In the genomic region with DNA sequence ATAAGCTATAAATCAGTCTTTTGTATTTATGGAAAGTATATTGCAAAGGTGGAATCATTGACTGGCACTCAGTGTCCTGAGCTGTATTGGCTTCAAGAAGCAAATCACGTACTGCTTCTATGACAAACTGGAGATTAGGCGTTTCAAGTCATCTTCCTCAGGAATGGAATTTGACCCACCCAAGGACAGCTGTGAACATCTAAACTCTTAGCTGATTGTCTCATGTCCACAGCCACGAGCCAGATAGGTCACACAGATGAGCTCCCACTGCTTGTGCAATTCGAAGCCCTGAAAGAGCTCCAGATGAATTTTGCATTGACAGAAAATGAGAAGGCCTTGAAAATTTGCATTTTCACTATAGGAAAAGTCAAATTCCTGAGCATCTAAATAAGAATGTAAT, we compare ENCODE assay signal across 20 mouse cellular contexts. TPM values are rescaled to one million over a fixed set of nuclear protein-coding genes. Genes with fewer than 3 reads are reported as not detected.
DNase-seq lines count a peak whose midpoint lies in the region; ATAC-seq and TF ChIP-seq lines count a peak whose summit lies in the region.
"Had no signal": no experiment of that assay in that cellular context is flagged by ENCODE, and none has a peak within 500 bp of the region (broad histone marks: within the 10 kb centered on the region; RNA-seq: fewer than 3 reads in every experiment).

No protein-coding gene starts in this region.

- peaks cover 73% of the 10 kb centered on the region for H3K36me3 ChIP-seq in heart, embryonic 12.5 days
- no peaks in the 10 kb centered on the region; the same call in 1 of the 2 replicates for H3K36me3 ChIP-seq in lung, postnatal 0 days (ENCODE audit: insufficient read depth, low read length)
- peaks cover 12% of the 10 kb centered on the region for H3K36me3 ChIP-seq in intestine, embryonic 16.5 days (ENCODE audit: control insufficient read depth, insufficient read depth, low read length)

- no peak overlapping the region for H3K4me2 ChIP-seq in heart, embryonic 12.5 days
- no peak overlapping the region for H3K4me2 ChIP-seq in lung, postnatal 0 days (replicated peaks; ENCODE audit: low read depth, low read length)
- H3K4me2 ChIP-seq in intestine, embryonic 16.5 days (ENCODE audit: low read depth, low read length): no peak overlapping the region
- H3K4me2 ChIP-seq: embryonic facial prominence, embryonic 13.5 days; forebrain, embryonic 12.5 days; heart, embryonic 13.5 days; hindbrain, embryonic 12.5 days had no signal

- H3K4me3 ChIP-seq in heart, embryonic 12.5 days: no peak overlapping the region
- no peak overlapping the region for H3K4me3 ChIP-seq in lung, postnatal 0 days (ENCODE audit: low read depth, low read length)
- H3K4me3 ChIP-seq in intestine, embryonic 16.5 days (ENCODE audit: low read length): no peak overlapping the region
- H3K4me3 ChIP-seq: embryonic facial prominence, embryonic 13.5 days; forebrain, embryonic 12.5 days; heart, embryonic 13.5 days; hindbrain, embryonic 12.5 days had no signal

- no peak for ATAC-seq in heart, embryonic 12.5 days (ENCODE audit: insufficient number of reproducible peaks, low FRiP score)
- no peak for ATAC-seq in lung, postnatal 0 days
- ATAC-seq in intestine, embryonic 16.5 days: no peak
- ATAC-seq in granulocyte monocyte progenitor cell, adult 5-6 weeks (replicated peaks; ENCODE audit: poor library complexity, severe bottlenecking): no peak
- ATAC-seq: forebrain, embryonic 16.5 days; hindbrain, embryonic 16.5 days; inflammation-experienced regulatory T-cells, adult 6 months had no signal

- H3K27me3 ChIP-seq in heart, embryonic 12.5 days (replicated peaks): no peaks in the 10 kb centered on the region
- no peaks in the 10 kb centered on the region for H3K27me3 ChIP-seq in lung, postnatal 0 days (replicated peaks; ENCODE audit: insufficient read depth, low read length)
- no peaks in the 10 kb centered on the region for H3K27me3 ChIP-seq in intestine, embryonic 16.5 days (replicated peaks; ENCODE audit: control insufficient read depth, insufficient read depth, low read length)
- H3K27me3 ChIP-seq: embryonic facial prominence, embryonic 13.5 days; forebrain, embryonic 12.5 days; heart, embryonic 13.5 days; hindbrain, embryonic 12.5 days had no signal

- H3K4me1 ChIP-seq in heart, embryonic 12.5 days (replicated peaks): peaks cover 4% of the 10 kb centered on the region
- no peaks in the 10 kb centered on the region for H3K4me1 ChIP-seq in lung, postnatal 0 days (ENCODE audit: insufficient read depth, low read depth, low read length)
- no peaks in the 10 kb centered on the region for H3K4me1 ChIP-seq in intestine, embryonic 16.5 days (ENCODE audit: control insufficient read depth, insufficient read depth, low read length)
- H3K4me1 ChIP-seq: embryonic facial prominence, embryonic 13.5 days; forebrain, embryonic 12.5 days; hindbrain, embryonic 12.5 days had no signal

- no peak overlapping the region for H3K27ac ChIP-seq in heart, embryonic 12.5 days (ENCODE audit: poor library complexity, severe bottlenecking)
- H3K27ac ChIP-seq in lung, postnatal 0 days (ENCODE audit: low read length): no peak overlapping the region
- no peak overlapping the region for H3K27ac ChIP-seq in intestine, embryonic 16.5 days (ENCODE audit: low read length)
- H3K27ac ChIP-seq: embryonic facial prominence, embryonic 13.5 days; forebrain, embryonic 12.5 days; heart, embryonic 13.5 days; hindbrain, embryonic 12.5 days had no signal

- no peak for TF ChIP-seq EP300 in lung, postnatal 0 days (IDR thresholded peaks at IDR 0.05)

- H3K9me3 ChIP-seq in heart, embryonic 12.5 days (replicated peaks): no peaks in the 10 kb centered on the region
- H3K9me3 ChIP-seq in lung, postnatal 0 days (ENCODE audit: low read length): no peaks in the 10 kb centered on the region
- no peaks in the 10 kb centered on the region for H3K9me3 ChIP-seq in intestine, embryonic 16.5 days (ENCODE audit: control insufficient read depth, low read length)
- H3K9me3 ChIP-seq: embryonic facial prominence, embryonic 13.5 days; forebrain, embryonic 12.5 days; hindbrain, embryonic 12.5 days had no signal

- TF ChIP-seq CTCF in lung, postnatal 0 days (IDR thresholded peaks at IDR 0.05): no peak

- peak; percentile 91 for DNase-seq in heart, adult 11 months
- peak; percentile 10 for DNase-seq in lung, postnatal 36 days
- DNase-seq in lung, postnatal 0 days (ENCODE audit: low spot score): no peak
- DNase-seq in gastrocnemius, postnatal 25 days: peak; percentile 25
- DNase-seq: adrenal gland, postnatal 14 days; cerebellum, adult 11-12 months; cerebellum, adult 9-11 months; cerebellum, postnatal 36 days; heart, postnatal 4 days; kidney, adult 18-20 months had no signal

- H3K9ac ChIP-seq in heart, embryonic 12.5 days: no peak overlapping the region
- no peak overlapping the region for H3K9ac ChIP-seq in lung, postnatal 0 days (replicated peaks; ENCODE audit: low read depth)
- no peak overlapping the region for H3K9ac ChIP-seq in intestine, embryonic 16.5 days (ENCODE audit: low read depth, low read length)
- H3K9ac ChIP-seq: embryonic facial prominence, embryonic 13.5 days; forebrain, embryonic 12.5 days; heart, embryonic 13.5 days; hindbrain, embryonic 12.5 days had no signal

- 57% methylated on average over 4 of the region's 4 CpGs for WGBS in heart, embryonic 12.5 days
- 54% methylated on average over 4 of the region's 4 CpGs for WGBS in lung, postnatal 0 days
- WGBS in intestine, embryonic 16.5 days: 68% methylated on average over 4 of the region's 4 CpGs

RNA-seq across cellular contexts. Expression of a gene that starts 47.2 kb away (rescaled TPM):
- 5.2 and 6.9 TPM in 2 replicates for polyA plus RNA-seq in heart, embryonic 12.5 days (2016; fragmentation: Nextera tagmentation; extraction: Ambion mirVana)
- 1.3 and 1.8 TPM in 2 replicates for polyA plus RNA-seq in lung, postnatal 0 days (2015; fragmentation: Nextera tagmentation; extraction: Ambion mirVana)
- total RNA-seq in gastrocnemius, postnatal 25 days (2021): 1 to 10 TPM; 1.1 TPM
- polyA plus RNA-seq in intestine, embryonic 16.5 days (2015; fragmentation: Nextera tagmentation; extraction: Ambion mirVana): 3.5 and 3.7 TPM in 2 replicates
- 8.2 and 10.9 TPM in 2 replicates for total RNA-seq in granulocyte monocyte progenitor cell, adult 5-6 weeks (2014; fragmentation: Nextera tagmentation)
- 21.1 and 21.6 TPM in 2 replicates for total RNA-seq in granulocyte monocyte progenitor cell, adult 5-6 weeks (2017)
